Mouse (Mus musculus) megakaryocyte, embryonic 14.5 days (primary cell): Measurements from ENCODE around the gene Pgs1.

Experiments used
- FLI1 ChIP-seq: IDR thresholded peaks from 2 replicates; pipeline ENCODE4 v1.6.1; 2012; ENCODE audit warnings: low read length, inconsistent platforms, mixed read lengths
- GATA1 ChIP-seq: IDR thresholded peaks from 3 replicates; pipeline ENCODE4 v1.6.1; 2012; ENCODE audit warnings: mixed read lengths, low read length, inconsistent platforms, borderline replicate concordance

GRCm38 (mm10) chr11:117998356-117998755, 12.3 kb downstream of the Pgs1 start:
- TF ChIP-seq GATA1, result no peak
- no peak for TF ChIP-seq FLI1
